Mouse (Mus musculus): Measurements from ENCODE around the gene Vrk2. TPM values are rescaled to one million over a fixed set of nuclear protein-coding genes. Genes with fewer than 3 reads are reported as not detected.

Gene Vrk2
- total and polyA plus RNA-seq, 3 experiments: 26.1 to 64.5 (median 43.1) TPM

- no peak for TF ChIP-seq GATA1 (IDR thresholded peaks at IDR 0.05; ENCODE audit: borderline replicate concordance, low read length)
- TF ChIP-seq POLR2AphosphoS5 (IDR thresholded peaks at IDR 0.05; ENCODE audit: insufficient replicate concordance, low read depth, low read length): no peak
- TF ChIP-seq CTCF (IDR thresholded peaks at IDR 0.05; ENCODE audit: low read depth, low read length): no peak
- TF ChIP-seq TAL1 (conservative IDR thresholded peaks at IDR 0.05; ENCODE audit: low read depth, low read length): no peak
- TF ChIP-seq GATA2 (IDR thresholded peaks at IDR 0.05; ENCODE audit: borderline replicate concordance, low read depth, low read length): no peak
- no peak overlapping the region for H3K4me3 ChIP-seq (ENCODE audit: low read depth, low read length)
- H3K36me3 ChIP-seq (replicated peaks): peaks cover 36% of the 10 kb centered on the region
- H3K27me3 ChIP-seq (ENCODE audit: insufficient read depth, low read length): no peaks in the 10 kb centered on the region
- ATAC-seq (ENCODE audit: extremely low read depth, insufficient number of reproducible peaks, low FRiP score, poor library complexity, severe bottlenecking) (no peak), DNase-seq (ENCODE audit: low spot score) (no peak)
- peaks cover 35% of the 10 kb centered on the region for H3K4me1 ChIP-seq (ENCODE audit: insufficient read depth, low read depth, low read length)
- no peaks in the 10 kb centered on the region for H3K9me3 ChIP-seq (replicated peaks)
Observed at GRCm38 (mm10) chr11:26450636-26451035, 143.2 kb downstream of the Vrk2 start.

- Histone ChIP-seq H3K9me3 (replicated peaks) (no peaks in the 10 kb centered on the region), H3K36me3 (replicated peaks) (peaks cover 43% of the 10 kb centered on the region), H3K4me3 (ENCODE audit: low read depth, low read length) (no peak overlapping the region), H3K27me3 (ENCODE audit: insufficient read depth, low read length) (no peaks in the 10 kb centered on the region), H3K4me1 (ENCODE audit: insufficient read depth, low read depth, low read length) (peaks cover 29% of the 10 kb centered on the region)
- TF ChIP-seq CTCF (IDR thresholded peaks at IDR 0.05; ENCODE audit: low read depth, low read length) (no peak), GATA1 (IDR thresholded peaks at IDR 0.05; ENCODE audit: borderline replicate concordance, low read length) (no peak), GATA2 (IDR thresholded peaks at IDR 0.05; ENCODE audit: borderline replicate concordance, low read depth, low read length) (no peak), POLR2AphosphoS5 (IDR thresholded peaks at IDR 0.05; ENCODE audit: insufficient replicate concordance, low read depth, low read length) (no peak)
- DNase-seq (ENCODE audit: low spot score) (no peak), ATAC-seq (ENCODE audit: extremely low read depth, insufficient number of reproducible peaks, low FRiP score, poor library complexity, severe bottlenecking) (no peak)
Observed at GRCm38 (mm10) chr11:26449789-26450188, 144.0 kb downstream of the Vrk2 start.

GRCm38 (mm10) chr11:26444374-26444773 lies 149.4 kb downstream of the Vrk2 start:
- Histone ChIP-seq H3K27me3 (ENCODE audit: insufficient read depth, low read length) (no peaks in the 10 kb centered on the region), H3K4me3 (ENCODE audit: low read depth, low read length) (no peak overlapping the region), H3K4me1 (ENCODE audit: insufficient read depth, low read depth, low read length) (no peaks in the 10 kb centered on the region), H3K9me3 (replicated peaks) (no peaks in the 10 kb centered on the region), H3K36me3 (replicated peaks) (peaks cover 44% of the 10 kb centered on the region)
- TF ChIP-seq CTCF (IDR thresholded peaks at IDR 0.05; ENCODE audit: low read depth, low read length) (no peak), TAL1 (conservative IDR thresholded peaks at IDR 0.05; ENCODE audit: low read depth, low read length) (no peak), POLR2AphosphoS5 (IDR thresholded peaks at IDR 0.05; ENCODE audit: insufficient replicate concordance, low read depth, low read length) (no peak), GATA2 (IDR thresholded peaks at IDR 0.05; ENCODE audit: borderline replicate concordance, low read depth, low read length) (no peak), GATA1 (IDR thresholded peaks at IDR 0.05; ENCODE audit: borderline replicate concordance, low read length) (no peak)
- no peak for ATAC-seq (ENCODE audit: extremely low read depth, insufficient number of reproducible peaks, low FRiP score, poor library complexity, severe bottlenecking)
- DNase-seq (ENCODE audit: low spot score): no peak

GRCm38 (mm10) chr11:26441121-26441520 lies 152.7 kb downstream of the Vrk2 start:
- Histone ChIP-seq H3K36me3 (replicated peaks) (peaks cover 46% of the 10 kb centered on the region), H3K9me3 (replicated peaks) (no peaks in the 10 kb centered on the region), H3K4me1 (ENCODE audit: insufficient read depth, low read depth, low read length) (no peaks in the 10 kb centered on the region), H3K27me3 (ENCODE audit: insufficient read depth, low read length) (no peaks in the 10 kb centered on the region), H3K4me3 (ENCODE audit: low read depth, low read length) (no peak overlapping the region)
- TF ChIP-seq TAL1 (conservative IDR thresholded peaks at IDR 0.05; ENCODE audit: low read depth, low read length) (no peak), GATA1 (IDR thresholded peaks at IDR 0.05; ENCODE audit: borderline replicate concordance, low read length) (no peak), CTCF (IDR thresholded peaks at IDR 0.05; ENCODE audit: low read depth, low read length) (no peak), GATA2 (IDR thresholded peaks at IDR 0.05; ENCODE audit: borderline replicate concordance, low read depth, low read length) (no peak), POLR2AphosphoS5 (IDR thresholded peaks at IDR 0.05; ENCODE audit: insufficient replicate concordance, low read depth, low read length) (no peak)
- no peak for ATAC-seq (ENCODE audit: extremely low read depth, insufficient number of reproducible peaks, low FRiP score, poor library complexity, severe bottlenecking)
- DNase-seq (ENCODE audit: low spot score): no peak

- no peak for TF ChIP-seq POLR2AphosphoS5 (IDR thresholded peaks at IDR 0.05; ENCODE audit: insufficient replicate concordance, low read depth, low read length)
- no peak for TF ChIP-seq CTCF (IDR thresholded peaks at IDR 0.05; ENCODE audit: low read depth, low read length)
- TF ChIP-seq GATA2 (IDR thresholded peaks at IDR 0.05; ENCODE audit: borderline replicate concordance, low read depth, low read length): no peak
- no peak for TF ChIP-seq TAL1 (conservative IDR thresholded peaks at IDR 0.05; ENCODE audit: low read depth, low read length)
- no peak for TF ChIP-seq GATA1 (IDR thresholded peaks at IDR 0.05; ENCODE audit: borderline replicate concordance, low read length)
- H3K9me3 ChIP-seq (replicated peaks): no peaks in the 10 kb centered on the region
- H3K4me3 ChIP-seq (ENCODE audit: low read depth, low read length): no peak overlapping the region
- H3K4me1 ChIP-seq (ENCODE audit: insufficient read depth, low read depth, low read length): no peaks in the 10 kb centered on the region
- DNase-seq (ENCODE audit: low spot score) (no peak), ATAC-seq (ENCODE audit: extremely low read depth, insufficient number of reproducible peaks, low FRiP score, poor library complexity, severe bottlenecking) (no peak)
- H3K36me3 ChIP-seq (replicated peaks): peaks cover 24% of the 10 kb centered on the region
- no peaks in the 10 kb centered on the region for H3K27me3 ChIP-seq (ENCODE audit: insufficient read depth, low read length)
Observed at GRCm38 (mm10) chr11:26437818-26438217, 156.0 kb downstream of the Vrk2 start.

GRCm38 (mm10) chr11:26434229-26434628 lies 159.6 kb downstream of the Vrk2 start:
- peaks cover 14% of the 10 kb centered on the region for H3K36me3 ChIP-seq (replicated peaks)
- ATAC-seq (ENCODE audit: extremely low read depth, insufficient number of reproducible peaks, low FRiP score, poor library complexity, severe bottlenecking): no peak
- no peak for DNase-seq (ENCODE audit: low spot score)
- no peaks in the 10 kb centered on the region for H3K9me3 ChIP-seq (replicated peaks)
- TF ChIP-seq GATA1 (IDR thresholded peaks at IDR 0.05; ENCODE audit: borderline replicate concordance, low read length) (no peak), TAL1 (conservative IDR thresholded peaks at IDR 0.05; ENCODE audit: low read depth, low read length) (no peak), GATA2 (IDR thresholded peaks at IDR 0.05; ENCODE audit: borderline replicate concordance, low read depth, low read length) (no peak)
- no peak overlapping the region for H3K4me3 ChIP-seq (ENCODE audit: low read depth, low read length)
- no peaks in the 10 kb centered on the region for H3K27me3 ChIP-seq (ENCODE audit: insufficient read depth, low read length)
- no peaks in the 10 kb centered on the region for H3K4me1 ChIP-seq (ENCODE audit: insufficient read depth, low read depth, low read length)

GRCm38 (mm10) chr11:26421472-26421871 lies 172.3 kb downstream of the Vrk2 start:
- DNase-seq (ENCODE audit: low spot score): no peak
- H3K27me3 ChIP-seq (ENCODE audit: insufficient read depth, low read length): no peaks in the 10 kb centered on the region
- H3K36me3 ChIP-seq (replicated peaks): peaks cover 34% of the 10 kb centered on the region
- no peaks in the 10 kb centered on the region for H3K9me3 ChIP-seq (replicated peaks)
- TF ChIP-seq POLR2AphosphoS5 (IDR thresholded peaks at IDR 0.05; ENCODE audit: insufficient replicate concordance, low read depth, low read length): no peak
- no peak for TF ChIP-seq GATA1 (IDR thresholded peaks at IDR 0.05; ENCODE audit: borderline replicate concordance, low read length)
- no peak for TF ChIP-seq TAL1 (conservative IDR thresholded peaks at IDR 0.05; ENCODE audit: low read depth, low read length)
- TF ChIP-seq GATA2 (IDR thresholded peaks at IDR 0.05; ENCODE audit: borderline replicate concordance, low read depth, low read length): no peak
- TF ChIP-seq CTCF (IDR thresholded peaks at IDR 0.05; ENCODE audit: low read depth, low read length): no peak
- no peaks in the 10 kb centered on the region for H3K4me1 ChIP-seq (ENCODE audit: insufficient read depth, low read depth, low read length)
- no peak for ATAC-seq (ENCODE audit: extremely low read depth, insufficient number of reproducible peaks, low FRiP score, poor library complexity, severe bottlenecking)
- no peak overlapping the region for H3K4me3 ChIP-seq (ENCODE audit: low read depth, low read length)

Data from G1E (cell line).